Mouse (Mus musculus) cerebellum, adult 2 months (tissue): Measurements from ENCODE around the gene Atxn2l.

Source experiments
- CTCF ChIP-seq: fragments of 200-500 bp; IDR thresholded peaks from 2 replicates; pipeline ENCODE4 v1.5.1; 2011; ENCODE audit warnings: low read depth, mild to moderate bottlenecking, control low read depth, low read length, moderate library complexity, borderline replicate concordance; ENCODE audit not compliant: insufficient read depth
- POLR2A ChIP-seq: fragments of 200-500 bp; IDR thresholded peaks from 2 replicates; pipeline ENCODE4 v1.6.1; 2011; ENCODE audit warnings: low read length, control low read depth, borderline replicate concordance; ENCODE audit not compliant: insufficient read depth

DNA sequence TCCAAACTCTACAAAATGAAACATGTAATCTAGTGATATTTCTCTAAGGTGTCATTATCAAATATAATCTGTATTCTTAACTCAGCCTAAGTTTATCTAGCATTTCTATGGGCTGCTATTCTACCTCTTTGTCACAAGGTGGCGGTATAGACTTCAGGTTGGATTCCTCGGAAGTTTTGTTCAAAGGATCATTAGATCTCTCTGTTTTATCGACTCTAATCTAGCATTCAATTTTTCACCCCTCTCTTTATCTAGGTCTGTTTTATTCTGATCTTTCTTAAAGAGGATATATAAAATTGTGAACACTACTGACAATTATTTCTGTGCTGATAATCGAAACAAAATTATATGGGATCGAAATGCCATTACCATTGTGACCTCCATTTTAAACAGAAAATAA, 21.5 kb downstream of the Atxn2l start:
- TF ChIP-seq CTCF (peak; percentile 22; the same call in 1 of the 2 replicates), POLR2A (no peak)
